Mouse (Mus musculus): Measurements from ENCODE around the gene Lrrc10.

DNA sequence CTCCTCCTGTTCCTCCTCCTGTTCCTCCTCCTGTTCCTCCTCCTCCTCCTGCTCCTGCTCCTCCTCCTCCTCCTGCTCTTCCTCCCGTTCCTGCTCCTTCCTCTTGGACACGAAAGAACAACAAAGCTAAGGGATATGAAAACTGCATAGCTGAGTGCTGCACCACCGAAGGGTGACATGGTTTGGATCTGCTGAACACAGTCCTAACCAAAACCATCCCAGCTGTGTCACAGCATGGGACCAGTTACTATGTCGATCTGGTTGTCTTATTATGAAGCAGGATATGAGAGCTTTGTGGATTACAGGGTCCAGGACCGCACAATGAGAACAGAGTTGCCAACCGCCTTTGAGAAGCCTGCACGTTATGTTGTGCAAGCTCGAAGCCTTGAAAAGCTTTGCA lies 19.0 kb upstream of the Lrrc10 start:
- no peak for TF ChIP-seq CHD2 (IDR thresholded peaks at IDR 0.05; ENCODE audit: low read depth, low read length)
- no peak for TF ChIP-seq HCFC1 (IDR thresholded peaks at IDR 0.05; ENCODE audit: borderline replicate concordance, insufficient read depth, low read length)

Measured in ES-E14 (cell line).